Mouse (Mus musculus): ENCODE data around the gene Hoxb6.

Hoxb6 gene

DNA sequence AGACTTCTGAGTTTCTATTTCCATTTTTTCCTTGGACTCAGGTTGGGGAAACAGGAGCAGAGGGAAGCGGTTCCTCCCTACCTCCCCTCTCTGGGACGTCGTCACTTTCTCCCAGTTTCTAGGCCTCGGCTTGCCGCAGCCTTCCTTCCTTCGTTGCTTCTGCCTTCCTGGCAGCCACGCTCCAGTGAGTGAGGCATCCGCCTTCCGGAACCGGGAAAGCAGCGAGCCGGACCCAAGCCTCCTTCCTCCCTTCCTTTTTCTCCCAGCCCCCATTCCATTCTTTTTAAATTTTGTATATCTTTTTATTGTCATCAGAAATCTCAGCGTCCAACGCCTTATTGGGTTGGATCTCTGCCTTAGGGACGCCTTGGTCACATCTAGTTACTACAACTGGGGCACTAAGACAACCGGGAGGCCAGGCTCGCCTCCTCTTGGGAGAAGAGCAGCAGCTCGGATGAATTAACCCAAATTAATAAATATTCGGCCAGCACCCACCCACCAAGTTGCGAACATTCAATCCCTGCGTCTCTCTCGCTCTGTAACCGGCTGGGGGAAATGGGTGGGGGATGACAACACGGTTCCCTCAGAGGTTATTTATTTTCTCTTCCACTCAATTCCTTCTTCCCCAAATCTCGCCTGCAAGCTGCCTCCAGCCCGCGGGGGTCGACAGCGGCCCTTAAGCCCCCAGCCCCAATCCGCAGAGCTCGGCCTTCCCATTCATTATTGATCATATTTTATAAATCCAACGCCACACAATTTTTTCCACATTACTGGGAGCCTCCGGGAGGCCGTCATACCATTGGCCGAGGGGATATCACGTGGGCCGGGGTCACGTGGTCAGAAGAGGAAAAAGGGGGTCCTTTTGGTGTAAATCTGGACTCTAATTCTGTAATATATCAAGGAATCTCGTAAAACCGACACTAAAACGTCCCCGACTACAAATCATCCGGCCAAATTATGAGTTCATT, 6.2 kb upstream of the Hoxb6 start, which contains the start of gene Hoxb7:
Hoxb7 (plus strand) TSS at position 853 of the 968 bp plus-strand sequence.
- DNase-seq (ENCODE audit: low spot score in 2 of 2): no peak

DNA sequence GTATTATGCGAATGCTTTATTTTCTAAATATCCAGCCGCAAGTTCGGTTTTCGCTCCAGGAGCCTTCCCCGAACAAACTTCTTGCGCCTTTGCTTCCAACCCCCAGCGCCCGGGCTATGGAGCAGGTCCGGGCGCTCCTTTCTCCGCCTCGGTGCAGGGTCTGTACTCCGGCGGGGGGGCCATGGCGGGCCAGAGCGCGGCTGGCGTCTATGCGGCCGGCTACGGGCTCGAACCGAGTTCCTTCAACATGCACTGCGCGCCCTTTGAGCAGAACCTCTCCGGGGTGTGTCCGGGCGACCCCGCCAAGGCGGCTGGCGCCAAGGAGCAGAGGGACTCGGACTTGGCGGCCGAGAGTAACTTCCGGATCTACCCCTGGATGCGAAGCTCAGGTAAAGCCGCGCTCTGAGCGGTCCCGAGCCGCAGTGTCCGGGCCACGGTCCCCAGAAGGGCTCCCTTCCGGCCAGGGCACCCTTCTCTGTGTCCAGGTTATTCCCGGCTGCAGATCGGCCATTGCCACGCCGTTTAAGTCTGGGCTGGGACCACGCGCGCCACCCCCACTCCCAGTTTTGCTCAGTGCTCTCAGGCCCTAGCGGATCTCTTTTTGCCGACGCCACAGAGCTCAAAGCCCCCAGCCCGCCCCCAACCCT, 5.4 kb upstream of the Hoxb6 start:
- no peak for DNase-seq (ENCODE audit: low spot score in 2 of 2)

DNA sequence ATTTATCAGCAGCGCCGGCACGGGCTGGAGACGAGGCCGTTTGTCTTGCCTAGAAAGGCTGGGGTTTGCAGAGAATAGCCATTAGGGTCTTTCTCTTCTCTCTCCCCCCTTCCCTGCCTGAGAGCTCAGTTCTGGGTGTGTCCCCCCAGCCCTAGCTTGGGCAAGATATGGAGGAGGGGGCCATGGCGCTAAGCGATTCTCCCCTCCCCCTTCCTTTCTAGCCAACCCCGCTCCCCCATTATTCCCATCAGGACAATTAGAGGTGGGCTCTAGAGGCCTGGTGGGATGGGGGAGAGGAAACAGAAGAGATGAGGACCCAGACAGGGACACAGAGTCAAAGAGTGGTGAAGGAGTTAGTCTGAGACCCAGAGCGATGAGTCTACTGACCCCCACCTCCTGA, 4.9 kb upstream of the Hoxb6 start:
- DNase-seq (ENCODE audit: low spot score in 2 of 2): no peak

DNA sequence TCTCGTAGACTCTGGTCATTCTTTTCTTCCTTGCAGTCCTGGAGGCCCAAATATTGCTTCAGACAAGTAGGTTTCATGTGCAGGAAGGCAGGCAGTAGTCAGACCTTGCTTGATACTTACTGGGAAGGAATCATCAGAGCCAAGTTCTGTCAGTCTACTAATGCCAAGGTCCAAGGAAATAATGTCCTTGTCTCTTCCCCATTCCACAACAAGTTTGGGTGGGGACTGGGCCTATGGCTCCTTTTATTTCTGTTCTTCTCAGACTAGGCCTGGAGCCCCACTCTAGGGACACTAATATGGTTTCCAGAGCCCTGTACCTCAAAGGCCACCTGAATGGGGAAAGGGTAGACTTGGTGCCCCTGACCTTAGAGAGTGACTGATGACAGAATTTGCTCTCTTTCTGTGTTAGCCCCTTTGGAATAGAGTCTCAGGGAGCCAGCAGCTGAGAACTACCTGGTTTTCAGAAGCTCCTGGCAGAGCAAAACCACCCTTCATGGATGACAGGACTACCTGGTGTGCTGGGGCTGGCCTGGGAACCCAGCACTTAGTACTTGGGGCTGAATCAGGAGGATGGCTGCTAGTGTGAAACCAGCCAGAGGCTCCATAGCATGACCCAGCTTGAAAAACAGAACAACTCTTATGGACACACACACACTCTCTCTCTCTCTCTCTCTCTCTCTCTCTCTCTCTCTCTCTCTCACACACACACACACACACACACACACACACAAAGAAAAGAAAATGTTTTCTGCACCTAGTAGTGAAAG, 3.6 kb upstream of the Hoxb6 start:
- DNase-seq (ENCODE audit: low spot score in 2 of 2): no peak

DNA sequence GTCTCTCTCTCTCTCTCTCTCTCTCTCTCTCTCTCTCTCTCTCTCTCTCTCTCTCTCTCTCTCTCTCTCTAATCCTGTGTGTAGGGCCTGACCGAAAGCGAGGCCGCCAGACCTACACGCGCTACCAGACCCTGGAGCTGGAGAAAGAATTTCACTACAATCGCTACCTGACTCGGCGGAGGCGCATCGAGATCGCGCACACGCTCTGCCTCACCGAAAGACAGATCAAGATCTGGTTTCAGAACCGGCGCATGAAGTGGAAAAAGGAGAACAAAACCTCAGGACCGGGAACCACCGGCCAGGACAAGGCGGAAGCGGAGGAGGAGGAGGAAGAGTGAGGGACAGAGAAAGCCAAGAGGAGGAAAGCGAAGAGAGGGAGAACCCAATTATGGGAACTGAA, 3.0 kb upstream of the Hoxb6 start:
- no peak for DNase-seq (ENCODE audit: low spot score in 2 of 2)

DNA sequence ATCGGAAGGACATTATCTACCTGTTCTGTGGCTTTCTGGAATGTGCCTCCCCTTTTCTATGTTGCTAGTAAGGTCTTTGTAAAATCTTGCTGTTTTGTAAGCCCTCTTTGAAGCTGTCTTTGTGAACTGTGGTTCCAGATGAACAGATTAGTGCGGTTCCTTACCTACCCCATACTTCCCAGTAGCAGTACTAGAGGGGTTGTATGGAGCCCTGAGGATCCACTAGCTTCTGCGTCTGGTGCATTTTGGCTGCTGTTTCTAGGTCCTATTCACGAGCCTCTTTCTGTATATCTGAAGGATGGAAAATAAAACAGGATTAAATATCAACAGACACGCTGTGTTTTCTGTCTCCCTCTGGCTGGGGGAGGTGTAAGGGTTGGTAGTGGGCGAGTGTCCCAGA, 2.4 kb upstream of the Hoxb6 start:
- no peak for DNase-seq (ENCODE audit: low spot score in 2 of 2)

DNA sequence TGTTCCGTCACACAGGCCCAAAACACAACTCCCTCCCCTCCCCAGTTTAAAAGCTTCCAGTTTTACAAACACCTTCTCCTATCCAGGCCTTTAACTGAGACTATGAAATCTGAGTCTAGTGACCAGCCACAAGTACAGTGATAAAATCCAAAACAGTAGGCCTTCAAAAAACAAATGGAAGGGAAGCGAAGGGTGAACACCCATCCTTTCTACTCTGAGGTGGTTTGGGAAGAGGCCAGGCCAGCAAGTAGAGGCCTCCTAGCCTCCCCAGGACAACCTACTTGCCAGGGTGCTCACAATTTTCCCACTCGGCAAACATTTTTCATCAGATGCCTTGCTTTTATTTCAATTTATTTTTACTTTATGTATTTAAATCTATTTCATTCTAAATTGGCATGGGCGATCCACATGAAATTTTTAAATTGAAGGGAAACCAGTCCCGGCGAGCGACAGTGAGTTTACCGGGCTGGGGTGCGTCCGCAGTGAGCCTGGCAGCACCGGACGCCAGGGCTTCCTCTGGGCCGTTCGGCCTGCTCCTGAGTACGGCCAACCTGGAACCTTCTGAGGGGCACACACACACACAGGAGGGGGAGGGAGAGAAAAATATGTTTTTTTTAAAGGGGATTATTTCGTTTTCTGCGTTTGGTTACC, 1.4 kb upstream of the Hoxb6 start:
- DNase-seq (ENCODE audit: low spot score in 2 of 2): no peak

DNA sequence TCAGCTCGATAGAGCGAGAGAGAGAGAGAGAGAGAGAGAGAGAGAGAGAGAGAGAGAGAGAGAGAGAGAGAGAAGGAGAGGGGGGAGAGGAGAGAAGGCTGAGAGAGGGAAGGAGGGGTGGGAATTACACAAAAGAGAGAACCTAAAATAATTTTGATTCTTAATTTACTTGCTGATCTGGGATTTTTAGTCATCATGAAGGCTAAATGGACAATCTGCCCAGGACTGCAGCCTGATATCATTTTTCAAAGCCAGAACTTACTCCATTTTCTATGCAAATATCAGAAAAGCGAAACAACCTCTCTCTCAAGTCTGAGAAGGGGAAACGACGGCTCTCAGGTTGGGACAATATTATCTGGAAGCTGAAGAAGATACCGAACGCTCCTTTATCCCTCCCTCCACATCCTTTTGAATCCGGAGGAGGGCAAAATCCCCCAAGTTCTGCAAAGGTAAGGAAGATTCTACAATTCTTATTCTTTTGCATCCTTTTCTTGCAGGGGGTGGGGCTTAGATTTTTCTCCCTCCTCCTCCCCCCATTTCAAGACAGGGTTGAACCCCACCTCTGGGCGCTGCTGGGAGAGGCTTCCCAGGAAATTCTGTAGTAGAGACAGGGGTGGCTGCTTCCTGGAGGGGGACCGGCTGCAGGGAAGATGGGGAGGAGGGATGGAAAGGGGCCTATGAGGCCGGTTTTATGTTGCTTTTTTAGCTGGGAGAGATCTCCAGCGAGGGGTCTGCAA, 457 bp downstream of the Hoxb6 start:
- no peak for DNase-seq (ENCODE audit: low spot score in 2 of 2)

DNA sequence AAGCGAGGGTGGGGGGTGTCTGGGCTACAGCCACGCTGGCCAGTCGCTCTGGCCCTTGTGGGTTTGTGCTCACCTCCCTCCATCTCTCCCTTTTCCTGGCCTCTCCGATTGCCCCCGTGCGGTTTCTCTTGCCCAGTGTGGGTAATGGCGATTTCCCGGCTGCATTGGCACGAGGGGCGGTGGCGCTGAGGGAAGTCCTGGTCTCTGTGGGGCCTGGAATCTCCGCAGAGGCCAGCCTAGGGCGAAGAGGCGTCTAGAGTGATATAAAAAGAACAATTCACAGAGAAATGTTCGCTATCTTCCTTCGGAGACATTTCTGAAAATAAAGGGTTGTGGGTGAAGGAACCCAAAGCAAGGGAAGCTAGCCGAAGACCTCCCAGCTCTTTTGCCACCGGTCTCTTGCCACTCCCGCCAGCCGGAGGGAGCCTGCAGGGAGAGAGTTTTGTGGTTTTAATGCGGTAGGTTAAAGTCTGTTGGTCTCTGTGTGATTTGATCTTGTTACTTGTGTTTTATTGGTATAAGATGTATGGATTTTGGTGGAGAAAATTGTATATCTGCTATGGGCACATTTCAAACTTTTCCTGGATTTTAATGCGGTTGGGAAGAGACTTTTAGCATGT, 1.1 kb downstream of the Hoxb6 start:
- DNase-seq (ENCODE audit: low spot score in 2 of 2): no peak

DNA sequence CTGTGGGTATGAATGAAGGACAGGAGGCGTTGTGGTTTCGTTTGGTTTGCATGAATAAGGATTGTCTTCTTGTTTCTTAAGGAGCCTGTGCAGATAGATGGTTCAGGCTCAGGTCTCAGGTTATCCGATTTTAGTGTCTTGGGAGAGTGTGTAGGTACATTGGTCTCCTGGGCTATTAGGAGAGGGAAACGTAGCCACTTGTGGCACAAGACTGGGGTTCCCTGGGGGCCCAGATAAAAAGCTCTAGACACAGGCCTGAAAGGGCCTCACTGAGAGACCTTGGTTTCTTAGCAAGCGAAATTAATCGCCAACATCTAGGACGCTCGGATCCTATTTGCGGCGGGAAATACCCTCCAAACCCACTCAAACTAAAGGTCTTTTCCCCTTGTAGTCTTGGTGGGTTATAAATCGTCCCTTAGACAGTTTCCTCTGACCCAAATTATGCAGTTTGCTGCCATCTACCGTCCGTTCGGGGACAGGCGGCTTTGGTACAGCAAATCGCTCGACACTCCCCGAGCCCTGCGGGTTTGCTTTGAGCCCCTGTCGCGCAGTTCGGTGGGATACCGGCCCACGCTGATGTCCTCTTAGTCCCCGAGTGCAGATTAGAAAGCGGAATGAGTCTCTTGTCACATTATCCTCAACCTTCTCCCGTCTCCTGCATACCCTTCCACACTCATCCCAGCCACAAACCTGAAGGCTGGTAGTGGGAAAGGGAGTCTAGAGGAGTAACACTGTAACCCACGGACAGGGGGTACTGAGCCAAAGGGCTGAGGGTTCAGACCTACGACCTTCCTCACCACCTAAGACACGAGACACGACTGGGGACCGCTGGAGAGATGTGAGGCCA, 2.2 kb downstream of the Hoxb6 start:
- peak in 1 of 2 experiments; percentile 56 for DNase-seq (ENCODE audit: low spot score in 2 of 2)

DNA sequence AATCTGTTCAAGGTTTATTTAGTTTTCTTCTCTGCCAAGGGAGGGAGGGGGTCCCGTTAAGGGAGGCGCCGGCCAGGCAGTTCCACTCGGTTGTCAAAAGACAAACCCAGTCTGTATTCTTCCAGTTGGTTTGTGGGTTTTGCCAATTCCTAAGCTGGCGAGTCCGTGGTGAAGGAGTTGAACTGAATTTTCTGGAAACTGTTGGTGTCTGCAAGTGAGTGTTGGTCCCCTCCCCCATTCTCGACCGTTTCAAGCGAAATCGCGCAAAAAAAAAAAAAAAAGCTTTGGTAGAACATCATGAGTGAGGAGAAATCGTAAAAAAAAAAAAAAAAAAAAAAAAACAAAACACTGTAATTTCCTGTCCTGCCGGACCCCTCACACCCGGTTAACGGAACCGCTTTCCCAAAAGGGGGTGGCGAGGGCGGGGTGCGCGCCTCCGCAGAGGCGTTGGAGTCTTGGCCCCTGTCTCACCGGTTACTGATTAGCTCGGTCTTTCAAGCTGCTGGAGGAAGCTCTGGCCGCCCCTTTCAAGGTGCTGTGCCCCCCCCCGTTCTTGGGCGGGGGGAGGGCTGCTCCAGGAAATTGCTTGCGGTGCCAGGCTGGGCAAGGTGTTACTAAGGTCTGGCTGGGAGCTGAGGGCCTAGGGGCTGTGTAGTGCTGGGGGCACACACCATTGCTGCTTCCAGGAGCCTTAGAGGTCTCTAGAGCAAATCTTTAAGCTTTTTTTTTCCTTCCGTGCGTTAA, 3.0 kb downstream of the Hoxb6 start:
- DNase-seq (ENCODE audit: low spot score in 2 of 2): no peak

DNA sequence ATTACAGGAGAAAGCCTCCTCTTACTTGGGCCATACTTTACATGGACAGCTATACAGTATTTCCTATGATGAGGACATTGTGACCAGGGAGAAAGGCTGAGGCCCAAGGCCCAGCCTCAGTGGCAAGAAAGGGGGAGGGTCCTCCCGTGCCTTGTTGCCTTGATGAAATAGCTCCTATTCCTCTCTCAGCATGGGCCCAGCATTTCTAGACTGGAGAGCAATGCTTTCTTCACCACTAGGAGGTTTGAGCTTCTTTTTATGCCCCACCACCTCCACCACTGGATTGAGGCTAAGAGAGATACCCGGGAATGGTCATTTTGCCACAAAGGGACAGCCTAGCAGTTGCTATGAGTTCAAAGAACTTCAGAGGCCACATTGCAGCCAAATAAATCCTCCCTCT, 4.7 kb downstream of the Hoxb6 start:
- no peak for DNase-seq (ENCODE audit: low spot score in 2 of 2)

DNA sequence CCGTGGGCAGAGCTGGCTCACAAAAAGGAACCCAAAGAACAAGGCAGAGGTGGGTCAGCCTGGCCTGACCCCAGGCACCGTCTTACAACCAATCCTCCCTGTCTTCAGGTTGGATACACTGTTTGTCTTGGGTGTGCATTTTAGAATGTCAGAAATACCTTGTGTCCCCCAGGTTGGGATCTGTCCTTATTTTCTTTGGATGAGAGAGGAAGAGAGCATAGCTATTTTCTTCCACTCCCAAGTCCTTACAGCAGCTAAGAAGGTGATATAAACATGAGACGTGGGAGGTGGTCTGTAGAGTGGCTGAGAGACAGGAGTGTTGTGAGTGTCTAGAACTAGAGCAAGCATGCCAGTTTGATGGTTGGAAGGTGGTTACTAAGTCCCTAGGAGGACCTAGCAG, 5.2 kb downstream of the Hoxb6 start:
- no peak for DNase-seq (ENCODE audit: low spot score in 2 of 2)

DNA sequence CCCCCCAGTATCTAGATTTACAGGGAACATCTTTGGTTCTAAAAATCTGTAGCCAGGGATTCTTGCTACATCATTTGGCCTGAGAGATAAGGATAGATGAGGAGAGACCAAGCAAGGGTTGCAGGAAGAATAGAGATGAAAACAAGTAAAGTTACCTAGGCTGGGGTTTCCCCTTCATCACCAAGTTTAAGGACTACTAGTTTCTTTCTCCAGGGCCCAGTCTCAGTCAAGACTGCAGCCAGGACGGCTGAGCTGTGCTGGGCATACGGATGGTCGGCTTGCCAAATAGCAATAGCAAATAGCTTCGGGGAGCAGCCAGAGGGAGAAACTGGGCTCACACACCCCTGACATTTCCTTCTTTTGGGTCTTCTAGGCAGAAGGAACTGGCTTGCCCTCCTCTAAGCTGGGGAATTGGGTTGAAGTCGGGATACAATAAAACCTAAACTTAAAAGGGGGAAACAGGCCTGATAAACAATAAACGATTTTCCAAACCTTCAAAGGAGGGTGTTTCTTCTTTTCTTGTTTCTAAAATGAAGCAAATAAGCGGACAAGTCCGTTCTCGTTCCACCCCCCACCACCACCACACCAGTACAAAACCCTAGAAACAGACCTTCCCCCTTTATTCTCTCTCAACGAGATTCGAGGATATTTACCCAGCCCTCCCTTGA, 5.8 kb downstream of the Hoxb6 start:
- no peak for DNase-seq (ENCODE audit: low spot score in 2 of 2)

DNA sequence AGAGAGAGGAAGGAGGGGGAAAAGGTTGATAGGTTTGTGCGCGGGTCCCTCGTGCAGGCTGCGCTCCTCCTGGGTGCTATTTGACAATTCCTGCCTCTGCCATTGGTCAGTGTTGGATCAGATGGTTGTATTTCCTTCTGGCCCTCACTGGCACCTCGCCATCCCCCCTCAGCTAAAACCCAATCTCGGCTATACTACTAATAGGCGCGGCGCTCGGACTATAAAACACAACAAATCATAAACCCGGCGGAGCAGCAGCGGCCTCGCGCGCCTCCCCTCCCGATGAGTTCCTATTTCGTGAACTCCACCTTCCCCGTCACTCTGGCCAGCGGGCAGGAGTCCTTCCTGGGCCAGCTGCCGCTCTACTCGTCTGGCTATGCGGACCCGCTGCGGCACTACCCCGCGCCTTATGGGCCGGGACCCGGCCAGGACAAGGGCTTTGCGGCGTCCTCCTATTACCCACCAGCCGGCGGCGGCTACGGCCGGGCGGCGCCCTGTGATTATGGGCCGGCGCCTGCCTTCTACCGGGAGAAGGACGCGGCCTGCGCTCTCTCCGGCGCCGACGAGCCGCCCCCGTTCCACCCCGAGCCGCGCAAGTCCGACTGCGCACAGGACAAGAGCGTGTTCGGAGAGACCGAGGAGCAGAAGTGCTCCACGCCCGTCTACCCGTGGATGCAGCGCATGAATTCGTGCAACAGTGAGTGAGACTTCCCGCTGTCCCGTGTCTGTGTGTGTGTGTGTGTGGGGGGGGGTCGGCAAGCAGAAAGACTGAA, 6.8 kb downstream of the Hoxb6 start:
- no peak for DNase-seq (ENCODE audit: low spot score in 2 of 2)

DNA sequence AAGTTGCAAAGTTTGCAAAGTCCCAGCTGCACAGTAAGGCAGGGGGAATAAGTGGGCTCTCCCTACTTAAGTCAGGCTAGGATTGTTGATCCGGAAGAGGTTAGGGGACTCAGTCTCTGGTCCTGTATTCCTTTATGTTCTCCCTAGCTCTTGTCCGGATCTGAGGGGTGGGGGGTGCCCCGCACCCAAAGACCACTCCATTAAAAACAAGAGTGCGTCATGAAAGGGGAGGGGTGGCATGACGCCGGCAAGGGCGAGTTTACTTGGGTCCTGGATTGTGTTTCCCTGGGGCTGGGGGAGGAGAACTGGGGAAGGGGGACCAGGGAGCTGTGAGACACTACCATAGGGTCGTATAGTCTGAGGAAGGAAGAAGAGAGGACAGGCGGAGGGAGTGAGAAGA, 7.5 kb downstream of the Hoxb6 start:
- DNase-seq (ENCODE audit: low spot score in 2 of 2): no peak

DNA sequence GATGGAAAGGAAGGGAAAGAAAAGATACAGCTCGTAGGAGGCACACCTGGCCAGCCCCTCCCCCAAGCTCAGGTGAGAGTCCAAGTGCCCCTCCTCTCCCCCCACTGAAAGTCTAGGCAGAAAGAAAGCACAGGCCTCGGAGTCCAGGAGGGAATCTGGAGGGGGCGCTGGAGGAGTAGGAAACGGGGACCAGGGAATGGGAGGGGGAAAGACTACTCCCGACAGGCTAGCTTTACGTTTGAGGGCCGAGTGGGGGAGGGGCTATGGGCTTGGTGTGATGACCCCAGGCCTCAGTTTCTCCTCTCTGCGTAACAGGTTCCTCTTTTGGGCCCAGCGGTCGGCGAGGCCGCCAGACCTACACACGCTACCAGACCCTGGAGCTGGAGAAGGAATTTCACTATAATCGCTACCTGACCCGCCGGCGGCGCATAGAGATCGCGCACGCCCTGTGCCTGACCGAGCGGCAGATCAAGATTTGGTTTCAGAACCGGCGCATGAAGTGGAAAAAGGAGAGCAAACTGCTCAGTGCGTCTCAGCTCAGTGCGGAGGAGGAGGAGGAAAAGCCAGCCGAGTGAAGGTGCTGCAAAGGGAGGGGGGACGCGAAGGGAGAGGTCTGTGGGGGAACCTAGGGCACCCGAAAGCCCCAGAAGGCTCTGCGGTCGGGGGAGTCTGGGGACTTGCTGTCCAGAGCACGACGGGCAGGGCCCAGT, 8.2 kb downstream of the Hoxb6 start:
- no peak for DNase-seq (ENCODE audit: low spot score in 2 of 2)

Measured in frontal cortex, postnatal 14 days (tissue).